Mouse (Mus musculus) midbrain, embryonic 10.5 days (tissue): ENCODE data around the gene Pla2g16. TPM values are rescaled to one million over a fixed set of nuclear protein-coding genes. Genes with fewer than 3 reads are reported as not detected.

Source experiments
- DNase-seq: peaks from one replicate; pipeline ENCODE4 v3.0.0-alpha.2; 2017; ENCODE audit warnings: low spot score
- H3K27ac ChIP-seq: fragments of 300-500 bp; sonication (generic); replicated peaks from 2 replicates; pipeline ENCODE4 v1.5.1; 2016; ENCODE audit warnings: mild to moderate bottlenecking
- H3K27me3 ChIP-seq: fragments of 300-500 bp; sonication (generic); 2 replicates; pipeline ENCODE4 v1.6.1; 2016; ENCODE audit warnings: low read depth, mild to moderate bottlenecking; ENCODE audit not compliant: poor library complexity, severe bottlenecking
- H3K36me3 ChIP-seq: fragments of 300-500 bp; sonication (generic); 2 replicates; pipeline ENCODE4 v1.6.1; 2016; ENCODE audit warnings: mild to moderate bottlenecking, moderate library complexity
- H3K4me1 ChIP-seq: fragments of 300-500 bp; sonication (generic); 2 replicates; pipeline ENCODE4 v1.6.1; 2016
- H3K4me3 ChIP-seq: fragments of 300-500 bp; sonication (generic); 2 replicates; pipeline ENCODE4 v1.5.1; 2016; ENCODE audit warnings: mild to moderate bottlenecking, moderate library complexity
- H3K9me3 ChIP-seq: fragments of 300-500 bp; sonication (generic); replicated peaks from 2 replicates; pipeline ENCODE4 v1.6.1; 2016; ENCODE audit warnings: mild to moderate bottlenecking
- WGBS: fragments of 180-500 bp; shearing (Covaris S2); methylation state at CpG from one replicate; pipeline ENCODE4 v1.1.7; 2016; 5-methylcytosine and 5-hydroxymethylcytosine counted together
- polyA plus RNA-seq: library from polyadenylated mRNA; unstranded; fragments of >200 nt; fragmentation: Nextera tagmentation; extraction: Ambion mirVana; gene quantifications from 2 replicates; pipeline ENCODE4 v1.2.1, GENCODE M21; 2016

The Pla2g16 gene
- polyA plus RNA-seq, 1 experiment from 2014 or later = 4.2 TPM

- Histone ChIP-seq H3K9me3 (no peaks in the 10 kb centered on the region), H3K27me3 (no peaks in the 10 kb centered on the region), H3K4me1 (no peaks in the 10 kb centered on the region), H3K27ac (no peak overlapping the region), H3K36me3 (no peaks in the 10 kb centered on the region), H3K4me3 (no peak overlapping the region)
- 86% methylated on average over 1 of the region's 1 CpGs for WGBS
- no peak for DNase-seq
Measured at GRCm38 (mm10) chr19:7633786-7634185, 76.5 kb downstream of the Pla2g16 start.

Other genes with a start within 250 kb of the Pla2g16 start
- 45.5 and 46.0 TPM in 2 replicates for gene Mark2, start 215.6 kb upstream of the Pla2g16 start, polyA plus RNA-seq
- 43.1 and 51.7 TPM in 2 replicates for gene Spindoc, start 174.5 kb upstream of the Pla2g16 start, polyA plus RNA-seq
- gene 2700081O15Rik, start 139.8 kb upstream of the Pla2g16 start, polyA plus RNA-seq = 5.7 and 7.6 TPM in 2 replicates
- gene Rtn3, start 74.2 kb upstream of the Pla2g16 start, polyA plus RNA-seq = 306 and 368 TPM in 2 replicates
- 5.3 and 5.8 TPM in 2 replicates for gene Atl3, start 63.4 kb upstream of the Pla2g16 start, polyA plus RNA-seq
- not detected in 2 replicates for gene Lgals12, start 49.7 kb downstream of the Pla2g16 start, polyA plus RNA-seq
- gene Hrasls5, start 55.1 kb downstream of the Pla2g16 start, polyA plus RNA-seq = not detected in 2 replicates
- gene Slc22a19, start 153.9 kb downstream of the Pla2g16 start, polyA plus RNA-seq = not detected in 2 replicates
- not detected in 2 replicates for gene Slc22a26, start 245.2 kb downstream of the Pla2g16 start, polyA plus RNA-seq